Mouse (Mus musculus): ENCODE results near the gene Adgrb3. TPM values are rescaled to one million over a fixed set of nuclear protein-coding genes. Genes with fewer than 3 reads are reported as not detected.

Gene Adgrb3
- polyA plus RNA-seq, 2 experiments: 1.8 to 2.2 TPM

GRCm38 (mm10) chr1:25696771-25697170 is 132.7 kb downstream of the Adgrb3 start:
- no peak overlapping the region for H3K4me2 ChIP-seq (replicated peaks; ENCODE audit: low read depth, low read length, severe bottlenecking)
- WGBS: 73% methylated on average over 3 of the region's 3 CpGs
- no peak overlapping the region for H3K27ac ChIP-seq (replicated peaks; ENCODE audit: low read depth, low read length)
- H3K36me3 ChIP-seq (ENCODE audit: control insufficient read depth, insufficient read depth, low read length): no peaks in the 10 kb centered on the region
- no peak for ATAC-seq (ENCODE audit: low FRiP score, low read depth)
- no peak overlapping the region for H3K9ac ChIP-seq (ENCODE audit: low read depth, low read length, severe bottlenecking)
- no peak for DNase-seq (ENCODE audit: low spot score)
- H3K9me3 ChIP-seq (ENCODE audit: control insufficient read depth, low read length): no peaks in the 10 kb centered on the region
- H3K27me3 ChIP-seq (ENCODE audit: control insufficient read depth, insufficient read depth, low read length): no peaks in the 10 kb centered on the region
- no peaks in the 10 kb centered on the region for H3K4me1 ChIP-seq (ENCODE audit: control insufficient read depth, insufficient read depth, low read length)
- H3K4me3 ChIP-seq (replicated peaks; ENCODE audit: low read length): no peak overlapping the region
- no peak for TF ChIP-seq POLR2A (IDR thresholded peaks at IDR 0.05; ENCODE audit: borderline replicate concordance, extremely low read depth, insufficient read depth, insufficient read length)

DNA sequence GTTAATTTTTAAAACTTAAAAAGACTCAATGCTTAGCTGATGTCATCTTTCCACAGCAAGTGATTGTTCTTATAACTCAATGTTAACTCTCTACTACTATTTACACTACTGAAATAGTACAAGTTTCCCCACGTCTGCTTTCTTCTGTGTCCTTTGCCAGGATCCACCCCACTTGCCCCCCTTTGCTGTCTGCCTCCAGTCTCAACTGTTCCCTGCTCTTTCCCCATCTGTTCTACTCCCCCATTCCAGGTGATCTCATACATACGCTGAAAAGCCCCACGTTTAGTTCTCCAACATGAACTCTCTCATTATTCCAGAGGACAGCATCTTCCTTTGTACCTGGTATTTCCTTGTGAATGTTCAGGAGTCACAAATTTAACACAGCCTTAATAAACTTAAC is 147.4 kb downstream of the Adgrb3 start:
- H3K9me3 ChIP-seq (ENCODE audit: control insufficient read depth, low read length): no peaks in the 10 kb centered on the region
- 70% methylated on average over 3 of the region's 3 CpGs for WGBS
- no peak for TF ChIP-seq POLR2A (IDR thresholded peaks at IDR 0.05; ENCODE audit: borderline replicate concordance, extremely low read depth, insufficient read depth, insufficient read length)
- no peaks in the 10 kb centered on the region for H3K4me1 ChIP-seq (ENCODE audit: control insufficient read depth, insufficient read depth, low read length)
- no peaks in the 10 kb centered on the region for H3K36me3 ChIP-seq (ENCODE audit: control insufficient read depth, insufficient read depth, low read length)
- H3K4me3 ChIP-seq (replicated peaks; ENCODE audit: low read length): no peak overlapping the region
- H3K9ac ChIP-seq (ENCODE audit: low read depth, low read length, severe bottlenecking): no peak overlapping the region
- H3K27me3 ChIP-seq (ENCODE audit: control insufficient read depth, insufficient read depth, low read length): no peaks in the 10 kb centered on the region
- no peak overlapping the region for H3K4me2 ChIP-seq (replicated peaks; ENCODE audit: low read depth, low read length, severe bottlenecking)
- DNase-seq (ENCODE audit: low spot score) (no peak), ATAC-seq (ENCODE audit: low FRiP score, low read depth) (no peak)
- H3K27ac ChIP-seq (replicated peaks; ENCODE audit: low read depth, low read length): no peak overlapping the region

DNA sequence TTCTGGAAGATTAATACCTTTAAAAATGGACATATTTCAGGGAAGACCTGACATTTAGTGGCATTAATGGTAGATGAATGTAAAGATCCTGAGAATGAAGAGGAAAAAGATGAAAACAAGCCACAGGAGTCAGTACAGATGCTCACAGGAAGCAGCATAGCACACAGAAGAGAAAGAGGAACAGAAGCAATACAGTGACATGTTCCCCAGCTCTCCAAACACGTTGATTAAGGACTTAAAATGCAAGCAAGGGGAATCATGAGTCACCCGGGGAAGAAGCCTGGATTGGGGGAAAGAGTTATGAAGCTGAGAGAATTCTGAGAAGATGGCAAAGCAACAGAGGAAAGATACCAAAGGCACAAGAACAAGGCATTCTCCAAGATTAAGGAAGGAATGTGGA is 149.9 kb downstream of the Adgrb3 start:
- no peak overlapping the region for H3K9ac ChIP-seq (ENCODE audit: low read depth, low read length, severe bottlenecking)
- H3K9me3 ChIP-seq (ENCODE audit: control insufficient read depth, low read length): no peaks in the 10 kb centered on the region
- no peaks in the 10 kb centered on the region for H3K27me3 ChIP-seq (ENCODE audit: control insufficient read depth, insufficient read depth, low read length)
- H3K36me3 ChIP-seq (ENCODE audit: control insufficient read depth, insufficient read depth, low read length): no peaks in the 10 kb centered on the region
- no peak overlapping the region for H3K27ac ChIP-seq (replicated peaks; ENCODE audit: low read depth, low read length)
- H3K4me2 ChIP-seq (replicated peaks; ENCODE audit: low read depth, low read length, severe bottlenecking): no peak overlapping the region
- no peak for DNase-seq (ENCODE audit: low spot score)
- TF ChIP-seq POLR2A (IDR thresholded peaks at IDR 0.05; ENCODE audit: borderline replicate concordance, extremely low read depth, insufficient read depth, insufficient read length): no peak
- H3K4me3 ChIP-seq (replicated peaks; ENCODE audit: low read length): no peak overlapping the region
- H3K4me1 ChIP-seq (ENCODE audit: control insufficient read depth, insufficient read depth, low read length): no peaks in the 10 kb centered on the region
- no peak for ATAC-seq (ENCODE audit: low FRiP score, low read depth)
- 59% methylated on average over 2 of the region's 2 CpGs for WGBS

DNA sequence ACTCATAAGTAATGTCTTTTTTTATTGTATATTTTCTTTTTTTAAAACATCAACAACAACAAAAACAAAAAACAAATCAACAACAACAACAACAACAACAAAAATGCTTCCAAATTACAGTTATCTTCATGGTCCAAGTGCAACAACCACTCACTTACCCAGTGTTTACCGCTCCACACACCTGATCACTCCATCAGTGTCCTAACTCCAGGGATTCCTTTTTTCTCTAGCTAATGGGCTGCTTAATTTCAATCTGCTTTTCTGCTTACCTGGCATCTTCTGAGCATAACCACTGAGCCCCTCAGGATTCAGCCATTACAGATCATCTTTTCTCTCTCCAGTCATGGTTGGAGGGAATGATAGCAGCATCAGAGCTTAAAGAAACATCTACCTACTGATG is 176.8 kb downstream of the Adgrb3 start:
- no peaks in the 10 kb centered on the region for H3K36me3 ChIP-seq (ENCODE audit: control insufficient read depth, insufficient read depth, low read length)
- H3K4me1 ChIP-seq (ENCODE audit: control insufficient read depth, insufficient read depth, low read length): no peaks in the 10 kb centered on the region
- no peak overlapping the region for H3K4me3 ChIP-seq (replicated peaks; ENCODE audit: low read length)
- H3K9me3 ChIP-seq (ENCODE audit: control insufficient read depth, low read length): no peaks in the 10 kb centered on the region
- H3K27ac ChIP-seq (replicated peaks; ENCODE audit: low read depth, low read length): no peak overlapping the region
- H3K4me2 ChIP-seq (replicated peaks; ENCODE audit: low read depth, low read length, severe bottlenecking): no peak overlapping the region
- 91% methylated on average over 1 of the region's 1 CpGs for WGBS
- no peaks in the 10 kb centered on the region for H3K27me3 ChIP-seq (ENCODE audit: control insufficient read depth, insufficient read depth, low read length)
- ATAC-seq (ENCODE audit: low FRiP score, low read depth) (no peak), DNase-seq (ENCODE audit: low spot score) (no peak)
- H3K9ac ChIP-seq (ENCODE audit: low read depth, low read length, severe bottlenecking): no peak overlapping the region
- no peak for TF ChIP-seq POLR2A (IDR thresholded peaks at IDR 0.05; ENCODE audit: borderline replicate concordance, extremely low read depth, insufficient read depth, insufficient read length)

DNA sequence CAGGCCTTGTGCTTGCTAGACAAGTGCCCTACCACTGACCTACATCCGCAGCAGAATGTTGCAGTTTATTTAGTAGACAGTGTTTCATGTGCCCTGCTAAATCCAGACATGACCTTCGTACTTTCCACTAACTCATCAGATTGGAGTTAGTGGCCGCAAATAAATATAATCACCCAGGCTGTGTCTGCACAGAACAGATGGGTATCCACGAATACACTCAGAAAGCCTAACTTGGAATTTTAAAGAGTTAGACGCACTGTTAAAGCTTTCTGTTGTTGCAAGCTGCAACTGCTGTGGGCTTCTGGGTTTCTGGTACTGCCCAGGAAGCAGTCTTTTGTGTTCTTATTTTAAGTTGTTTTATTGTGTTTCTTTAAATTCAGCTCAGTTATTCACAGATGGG is 185.3 kb downstream of the Adgrb3 start:
- H3K9me3 ChIP-seq (ENCODE audit: control insufficient read depth, low read length): no peaks in the 10 kb centered on the region
- TF ChIP-seq POLR2A (IDR thresholded peaks at IDR 0.05; ENCODE audit: borderline replicate concordance, extremely low read depth, insufficient read depth, insufficient read length): no peak

GRCm38 (mm10) chr1:25621458-25621857 is 208.0 kb downstream of the Adgrb3 start:
- no peaks in the 10 kb centered on the region for H3K9me3 ChIP-seq (ENCODE audit: control insufficient read depth, low read length)
- H3K4me3 ChIP-seq (replicated peaks; ENCODE audit: low read length): no peak overlapping the region
- H3K27ac ChIP-seq (replicated peaks; ENCODE audit: low read depth, low read length): no peak overlapping the region
- ATAC-seq (ENCODE audit: low FRiP score, low read depth): no peak
- 56% methylated on average over 4 of the region's 4 CpGs for WGBS
- DNase-seq (ENCODE audit: low spot score): no peak
- no peaks in the 10 kb centered on the region for H3K4me1 ChIP-seq (ENCODE audit: control insufficient read depth, insufficient read depth, low read length)
- no peak overlapping the region for H3K4me2 ChIP-seq (replicated peaks; ENCODE audit: low read depth, low read length, severe bottlenecking)
- no peak overlapping the region for H3K9ac ChIP-seq (ENCODE audit: low read depth, low read length, severe bottlenecking)
- TF ChIP-seq POLR2A (IDR thresholded peaks at IDR 0.05; ENCODE audit: borderline replicate concordance, extremely low read depth, insufficient read depth, insufficient read length): no peak
- H3K27me3 ChIP-seq (ENCODE audit: control insufficient read depth, insufficient read depth, low read length): no peaks in the 10 kb centered on the region
- H3K36me3 ChIP-seq (ENCODE audit: control insufficient read depth, insufficient read depth, low read length): no peaks in the 10 kb centered on the region

More for the DNA sequence above, 185.3 kb downstream of the Adgrb3 start:
- no peak overlapping the region for H3K9ac ChIP-seq (ENCODE audit: low read depth, low read length, severe bottlenecking)
- ATAC-seq (ENCODE audit: low FRiP score, low read depth) (no peak), DNase-seq (ENCODE audit: low spot score) (no peak)
- H3K4me1 ChIP-seq (ENCODE audit: control insufficient read depth, insufficient read depth, low read length): no peaks in the 10 kb centered on the region
- no peaks in the 10 kb centered on the region for H3K27me3 ChIP-seq (ENCODE audit: control insufficient read depth, insufficient read depth, low read length)
- H3K4me2 ChIP-seq (replicated peaks; ENCODE audit: low read depth, low read length, severe bottlenecking): no peak overlapping the region
- 77% methylated on average over 5 of the region's 5 CpGs for WGBS
- H3K27ac ChIP-seq (replicated peaks; ENCODE audit: low read depth, low read length): no peak overlapping the region
- no peaks in the 10 kb centered on the region for H3K36me3 ChIP-seq (ENCODE audit: control insufficient read depth, insufficient read depth, low read length)
- H3K4me3 ChIP-seq (replicated peaks; ENCODE audit: low read length): no peak overlapping the region

All from limb, embryonic 14.5 days (tissue).